Mouse (Mus musculus) olfactory bulb, adult 2 months (tissue): Measurements from ENCODE around the gene Kank2.

Experiments used
- CTCF ChIP-seq: fragments of 200-500 bp; IDR thresholded peaks from 2 replicates; pipeline ENCODE4 v1.5.1; 2012; ENCODE audit warnings: low read depth, mild to moderate bottlenecking, low read length, moderate library complexity; ENCODE audit not compliant: insufficient read depth
- POLR2A ChIP-seq: fragments of 200-500 bp; IDR thresholded peaks from 2 replicates; pipeline ENCODE4 v1.6.1; 2012; ENCODE audit warnings: mild to moderate bottlenecking, low read depth, low read length, moderate library complexity; ENCODE audit not compliant: insufficient read depth

DNA sequence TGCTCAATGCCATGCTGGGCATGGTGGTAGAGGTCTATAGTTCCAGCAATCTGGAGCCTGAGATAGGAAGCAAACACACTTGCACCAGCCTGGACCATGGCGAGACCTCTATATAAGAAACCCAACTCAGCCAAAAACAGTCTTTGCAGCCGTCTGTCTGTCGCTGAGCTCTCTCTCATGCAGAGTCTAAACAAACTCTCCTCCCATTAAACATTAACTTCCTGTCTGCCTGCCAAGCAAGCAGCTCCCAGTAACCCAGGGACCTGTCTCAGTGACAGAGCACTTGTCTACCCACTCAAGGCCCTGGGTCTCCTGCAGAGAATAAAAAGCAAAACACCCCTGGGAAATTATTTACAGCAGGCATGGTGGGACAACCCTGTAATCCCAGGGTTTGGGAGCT, 62.0 kb downstream of the Kank2 start:
- no peak for TF ChIP-seq CTCF
- TF ChIP-seq POLR2A = no peak
